Mouse (Mus musculus) megakaryocyte, embryonic 14.5 days (primary cell): ENCODE data around the gene Gm5741.

ENCODE experiments used
- FLI1 ChIP-seq: IDR thresholded peaks from 2 replicates; pipeline ENCODE4 v1.6.1; 2012; ENCODE audit warnings: low read length, inconsistent platforms, mixed read lengths
- GATA1 ChIP-seq: IDR thresholded peaks from 3 replicates; pipeline ENCODE4 v1.6.1; 2012; ENCODE audit warnings: mixed read lengths, low read length, inconsistent platforms, borderline replicate concordance

- TF ChIP-seq GATA1 (no peak), FLI1 (no peak)
These were observed 5.3 kb upstream of the Gm5741 start for GRCm38 (mm10) chr8:85073041-85073612.
